Mouse (Mus musculus) retina, adult 2 months (tissue): ENCODE results near the gene B2m.
A peak's percentile ranks its signal among the peaks of the same experiment; 100 is the strongest.
"Not testable (repeated sequence)": the region's sequence is repeated elsewhere in the genome, so short reads cannot be mapped to it uniquely, and the experiment has no call there.

Experiments
- DNase-seq: peaks from one replicate; pipeline ENCODE4 v3.0.0-alpha.2; 2012; ENCODE audit warnings: low read depth, low spot score

B2m gene

DNA sequence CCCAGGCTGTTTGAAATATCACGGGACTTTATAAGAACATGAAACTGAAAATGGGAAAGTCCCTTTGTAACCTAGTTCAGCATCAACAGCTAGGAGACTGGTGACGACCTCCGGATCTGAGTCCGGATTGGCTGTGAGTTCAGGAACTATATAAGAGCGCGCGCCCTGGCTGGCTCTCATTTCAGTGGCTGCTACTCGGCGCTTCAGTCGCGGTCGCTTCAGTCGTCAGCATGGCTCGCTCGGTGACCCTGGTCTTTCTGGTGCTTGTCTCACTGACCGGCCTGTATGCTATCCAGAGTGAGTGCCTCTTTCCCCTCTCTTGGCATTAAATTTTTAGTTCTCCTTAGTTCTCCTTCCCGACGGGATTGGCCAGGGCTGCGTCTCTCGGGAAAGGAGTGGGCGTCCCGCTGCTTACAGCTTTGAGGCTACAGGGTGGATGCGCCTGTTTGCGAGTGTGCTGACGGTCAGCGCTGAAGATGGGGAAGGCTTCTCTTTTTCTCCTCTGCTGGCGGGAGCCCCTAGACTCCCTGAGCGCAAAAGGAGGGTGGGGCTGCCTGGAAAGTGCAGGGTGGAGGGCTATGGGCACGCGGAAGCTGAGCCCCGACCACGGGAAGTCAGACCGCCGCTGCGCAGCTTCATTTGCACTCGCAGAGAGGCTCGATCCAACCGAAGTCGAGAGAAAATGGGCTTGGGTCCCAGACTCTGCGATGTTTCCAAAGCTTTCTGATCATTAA lies at the start of gene B2m:
Gene B2m (plus strand): TSS at position 179 of the 734 bp plus-strand sequence.
- peak; percentile 49 for DNase-seq

- not testable (repeated sequence) for DNase-seq
Measured at GRCm38 (mm10) chr2:122097686-122098085, 49.8 kb upstream of the B2m start.

GRCm38 (mm10) chr2:122102070-122102469 lies 45.4 kb upstream of the B2m start:
- DNase-seq = no peak

GRCm38 (mm10) chr2:122108101-122108500 lies 39.4 kb upstream of the B2m start:
- no peak for DNase-seq

- DNase-seq = no peak
Measured at GRCm38 (mm10) chr2:122109714-122110113, 37.8 kb upstream of the B2m start.

DNA sequence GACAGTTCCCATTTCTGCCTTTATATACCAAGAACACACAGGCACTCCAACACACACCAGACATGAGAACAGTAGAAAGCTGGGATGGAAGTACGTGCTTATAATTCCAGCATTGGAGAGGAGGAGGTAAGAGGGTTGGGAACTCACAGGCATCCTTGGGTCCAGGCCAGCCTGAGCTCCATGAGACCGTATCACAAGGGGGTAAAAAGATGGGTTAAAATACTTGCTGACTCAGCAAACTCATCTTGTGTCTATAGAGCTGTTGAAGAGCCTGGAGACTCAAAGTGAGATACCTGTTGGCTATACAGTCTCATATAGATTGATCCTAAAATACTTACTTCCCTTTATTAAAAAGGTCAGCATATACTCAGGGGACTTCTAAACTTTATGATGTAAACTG lies 30.6 kb upstream of the B2m start:
- DNase-seq = no peak

GRCm38 (mm10) chr2:122117961-122118958 lies 29.2 kb upstream of the B2m start, which contains the start of gene Spg11:
Gene Spg11 (minus strand): TSS chr2:122118386.
- peak; percentile 89 for DNase-seq

DNA sequence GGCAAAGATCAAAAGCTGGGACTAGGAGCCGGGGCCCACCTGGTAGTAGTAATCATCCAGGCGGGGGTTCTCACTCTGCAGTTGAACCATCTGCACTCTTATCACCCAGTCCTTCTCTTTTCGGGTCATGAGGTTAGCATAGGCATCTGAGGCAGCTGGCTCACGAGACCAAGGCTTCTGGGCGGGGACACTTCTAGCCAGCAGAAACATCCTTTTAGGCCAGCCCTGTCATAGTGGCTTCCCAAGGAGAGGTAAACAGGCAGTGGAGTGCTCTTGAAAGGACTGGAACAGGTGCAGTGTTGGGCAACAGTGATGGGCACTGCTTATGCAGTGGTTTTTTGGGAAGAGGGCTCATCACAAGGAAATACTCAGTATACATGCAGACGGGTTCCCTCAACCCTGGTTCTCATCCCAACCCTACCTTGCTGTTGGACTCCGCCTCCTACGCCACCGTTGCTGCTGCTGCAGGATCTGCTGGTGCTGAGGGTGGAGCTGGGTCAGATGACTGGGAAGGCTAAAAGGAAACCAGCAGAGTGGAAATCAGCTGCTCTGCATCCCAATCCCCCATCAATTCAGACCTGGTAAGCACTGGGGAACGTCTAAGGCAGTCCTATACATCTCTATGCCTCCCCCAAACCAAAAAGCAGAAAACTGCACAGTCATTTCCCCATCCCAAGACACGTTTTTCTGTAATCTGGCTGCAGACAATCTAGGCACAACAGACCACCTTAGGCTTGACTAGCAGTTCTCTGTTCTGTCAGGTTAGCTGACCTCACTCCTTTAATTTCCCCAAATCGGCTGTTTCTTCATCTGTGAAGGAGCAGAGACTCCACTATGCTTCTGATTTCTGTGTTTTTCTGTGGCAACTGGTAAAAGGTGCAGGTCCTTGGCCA lies 21.6 kb upstream of the B2m start:
- no peak for DNase-seq

- no peak for DNase-seq
Measured at GRCm38 (mm10) chr2:122126765-122127347, 20.6 kb upstream of the B2m start.

DNA sequence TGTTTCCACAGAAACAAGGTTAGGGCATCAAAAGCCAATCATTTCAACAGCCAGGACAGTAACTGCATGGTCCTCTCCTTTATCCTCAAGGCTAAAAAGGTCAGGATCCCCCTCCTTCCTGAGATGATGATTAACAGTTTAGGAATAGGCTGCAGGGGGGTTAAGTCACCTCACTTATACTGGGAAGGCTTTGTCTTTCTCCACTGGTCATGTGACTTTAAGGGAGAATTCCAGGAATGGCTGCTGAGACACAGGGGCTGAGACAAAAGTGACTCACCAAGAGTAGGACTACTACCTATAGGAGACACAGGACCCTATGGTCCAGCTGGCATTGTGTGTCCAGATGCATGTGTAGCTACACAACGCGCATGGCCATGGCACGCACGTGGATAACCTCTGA lies 19.9 kb upstream of the B2m start:
- DNase-seq = no peak

GRCm38 (mm10) chr2:122132078-122132477 lies 15.4 kb upstream of the B2m start:
- no peak for DNase-seq

DNA sequence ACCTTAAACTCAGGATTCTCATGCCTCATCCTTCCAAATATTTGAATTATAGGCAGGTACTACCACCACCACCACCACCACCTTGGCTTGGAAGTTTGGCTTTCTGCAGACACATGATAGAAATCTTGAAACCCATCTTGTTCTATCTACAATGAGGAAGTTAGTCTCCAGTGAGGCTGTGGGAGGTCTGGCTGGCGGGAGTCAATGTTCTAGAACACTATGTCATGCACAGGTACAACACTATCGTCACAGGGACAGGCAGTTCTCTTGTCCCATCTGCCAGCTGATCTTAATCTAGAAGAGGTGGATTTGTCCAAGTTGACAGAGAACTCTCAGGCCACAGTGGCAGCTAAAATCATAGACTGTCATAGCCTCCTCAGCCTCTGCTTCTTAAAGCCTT lies 14.9 kb upstream of the B2m start:
- DNase-seq = no peak

- no peak for DNase-seq
Measured at GRCm38 (mm10) chr2:122137839-122138465, 9.5 kb upstream of the B2m start.

GRCm38 (mm10) chr2:122140815-122141214 lies 6.7 kb upstream of the B2m start:
- DNase-seq = no peak

- no peak for DNase-seq
Measured at GRCm38 (mm10) chr2:122141332-122141967, 6.0 kb upstream of the B2m start.

DNA sequence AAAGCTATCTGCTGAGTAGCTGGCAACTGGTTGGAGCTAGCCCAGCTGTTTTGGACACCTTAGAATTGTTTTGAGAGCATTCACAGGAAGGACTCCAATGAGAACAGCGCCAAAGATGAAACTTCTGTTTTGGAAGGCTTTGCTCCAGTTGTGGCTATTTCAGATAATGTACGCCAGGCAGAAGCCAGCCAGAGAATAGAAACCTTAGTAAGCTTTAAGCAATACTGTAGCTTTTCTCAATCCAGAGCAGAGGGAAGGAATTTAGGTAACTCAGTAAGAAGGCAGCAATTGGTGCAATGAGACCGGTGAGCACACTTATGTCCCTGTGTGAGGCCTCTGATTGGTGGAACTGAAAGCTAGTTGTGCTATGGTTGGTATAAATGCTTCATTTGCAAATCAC lies 4.4 kb upstream of the B2m start:
- no peak for DNase-seq

DNA sequence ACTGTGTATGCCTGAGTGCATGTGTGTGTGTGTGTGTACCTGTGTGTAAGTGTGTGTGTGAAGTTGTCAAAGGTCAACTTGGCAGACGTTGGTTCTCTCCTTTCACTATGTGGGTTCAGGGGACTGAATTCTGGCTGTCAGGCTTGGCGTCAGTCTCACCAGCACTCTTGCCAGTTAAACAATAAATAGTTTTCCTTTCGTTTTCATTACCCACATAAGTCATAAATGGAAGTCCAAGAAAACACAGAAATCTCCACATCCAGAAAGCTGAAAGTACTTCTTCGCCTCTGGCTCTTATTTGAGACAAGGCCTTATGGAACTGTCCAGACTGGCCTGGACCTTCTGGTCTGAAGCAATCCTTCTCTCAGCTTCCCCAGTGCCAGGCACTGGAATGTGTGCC lies 1.7 kb upstream of the B2m start:
- DNase-seq = no peak

GRCm38 (mm10) chr2:122146687-122147086 lies 799 bp upstream of the B2m start:
- DNase-seq = no peak

- no peak for DNase-seq
Measured at GRCm38 (mm10) chr2:122148242-122148917, 894 bp downstream of the B2m start.

DNA sequence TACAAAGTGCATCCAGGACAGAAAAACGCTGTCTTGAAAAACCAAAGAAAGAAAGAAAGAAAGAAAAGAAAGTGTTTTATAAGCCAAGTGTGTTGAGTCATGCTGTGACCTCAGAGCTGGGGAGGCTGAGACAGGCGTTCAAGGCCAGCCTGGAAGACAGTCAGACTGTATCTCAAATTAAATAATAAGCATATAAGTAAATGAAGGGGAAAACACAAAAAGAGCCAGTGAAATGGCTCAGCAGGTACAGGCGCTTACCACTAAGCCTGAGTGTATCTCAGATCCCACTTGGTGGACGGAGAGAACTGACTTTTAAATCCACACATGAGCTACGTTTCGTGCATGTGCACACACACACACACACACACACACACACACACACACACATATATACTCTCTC lies 1.8 kb downstream of the B2m start:
- DNase-seq = no peak
